Mouse (Mus musculus) E14TG2a.4 (cell line): ENCODE results near the gene Yars.

Experiments
- CTCF ChIP-seq: conservative IDR thresholded peaks from 2 replicates; pipeline ENCODE4 v1.5.1; 2014; ENCODE audit warnings: low read length
- NANOG ChIP-seq: IDR thresholded peaks from 2 replicates; pipeline ENCODE4 v1.6.1; 2014; ENCODE audit warnings: borderline replicate concordance, low read length, mixed read lengths
- POU5F1 ChIP-seq: IDR thresholded peaks from 2 replicates; pipeline ENCODE4 v1.6.1; 2014; ENCODE audit warnings: low read length, borderline replicate concordance

DNA sequence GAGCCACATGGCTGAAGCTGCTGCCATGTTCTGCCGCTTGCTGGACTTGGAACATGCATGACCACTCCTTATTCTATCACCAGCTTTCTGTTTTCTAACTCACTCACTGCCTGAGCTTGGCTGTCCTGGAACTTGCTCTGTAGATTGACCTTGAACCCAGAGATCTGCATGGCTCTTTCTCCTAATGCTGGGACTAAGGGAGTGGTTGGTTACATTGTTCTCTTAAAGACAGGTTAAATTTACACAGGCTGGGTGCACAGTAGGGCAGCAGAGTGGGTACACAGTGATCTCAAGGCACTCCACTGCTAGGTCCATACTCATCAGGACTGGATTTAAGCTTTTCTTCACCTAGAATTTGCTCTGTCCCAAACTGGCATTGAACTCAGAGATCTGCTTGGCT is 4.7 kb downstream of the Yars start:
- TF ChIP-seq CTCF, result no peak
- TF ChIP-seq POU5F1, result no peak
- TF ChIP-seq NANOG, result peak; percentile 37; the same call in 1 of the 2 replicates
